Mouse (Mus musculus) neural tube, embryonic 12.5 days (tissue): ENCODE results near the gene Frmd5. TPM values are rescaled to one million over a fixed set of nuclear protein-coding genes. Genes with fewer than 3 reads are reported as not detected.

Source experiments
- ATAC-seq: fragments of 200-750 bp; cut with Nextera tagmentation; 2 replicates; pipeline ENCODE4 v1.8.0; 2017; ENCODE audit warnings: low read depth, mild to moderate bottlenecking, moderate TSS enrichment, moderate library complexity; ENCODE audit not compliant: low FRiP score
- H3K27ac ChIP-seq: fragments of 300-500 bp; sonication (generic); 2 replicates; pipeline ENCODE4 v1.5.1; 2016
- H3K27me3 ChIP-seq: fragments of 300-500 bp; sonication (generic); replicated peaks from 2 replicates; pipeline ENCODE4 v1.6.1; 2016; ENCODE audit warnings: mild to moderate bottlenecking
- H3K36me3 ChIP-seq: fragments of 300-500 bp; sonication (generic); 2 replicates; pipeline ENCODE4 v1.6.1; 2016; ENCODE audit warnings: mild to moderate bottlenecking
- H3K4me1 ChIP-seq: fragments of 300-500 bp; sonication (generic); 2 replicates; pipeline ENCODE4 v1.6.1; 2016
- H3K4me2 ChIP-seq: fragments of 300-500 bp; sonication (generic); replicated peaks from 2 replicates; pipeline ENCODE4 v1.6.1; 2016; ENCODE audit warnings: mild to moderate bottlenecking
- H3K4me3 ChIP-seq: fragments of 300-500 bp; sonication (generic); 2 replicates; pipeline ENCODE4 v1.5.1; 2016
- H3K9ac ChIP-seq: fragments of 300-500 bp; sonication (generic); 2 replicates; pipeline ENCODE4 v1.6.1; 2016; ENCODE audit warnings: mild to moderate bottlenecking
- H3K9me3 ChIP-seq: fragments of 300-500 bp; sonication (generic); 2 replicates; pipeline ENCODE4 v1.6.1; 2016; ENCODE audit warnings: mild to moderate bottlenecking
- WGBS: fragments of 180-500 bp; shearing (Covaris S2); methylation state at CpG from one replicate; pipeline ENCODE4 v1.1.7; 2016; 5-methylcytosine and 5-hydroxymethylcytosine counted together
- polyA plus RNA-seq: library from polyadenylated mRNA; unstranded; fragments of >200 nt; fragmentation: Nextera tagmentation; extraction: Ambion mirVana; gene quantifications from 2 replicates; pipeline ENCODE4 v1.2.1, GENCODE M21; 2016

Gene Frmd5
- polyA plus RNA-seq, 1 experiment from 2014 or later, result 29.7 TPM

GRCm38 (mm10) chr2:121809126-121809525, 2.2 kb upstream of the Frmd5 start:
- 88% methylated on average over 3 of the region's 3 CpGs for WGBS
- no peak overlapping the region for H3K27ac ChIP-seq
- ATAC-seq, result no peak
- H3K4me2 ChIP-seq, result no peak overlapping the region
- no peak overlapping the region for H3K4me3 ChIP-seq
- H3K9me3 ChIP-seq, result no peaks in the 10 kb centered on the region
- no peak overlapping the region for H3K9ac ChIP-seq
- H3K36me3 ChIP-seq, result no peaks in the 10 kb centered on the region
- H3K4me1 ChIP-seq, result peaks cover 13% of the 10 kb centered on the region
- 0 out of 2 replicates have a peak, but pooled peaks cover 2% of the 10 kb centered on the region for H3K27me3 ChIP-seq

- H3K9me3 ChIP-seq, result no peaks in the 10 kb centered on the region
- peaks cover 15% of the 10 kb centered on the region for H3K4me1 ChIP-seq
- ATAC-seq, result peak; percentile 83
- H3K4me2 ChIP-seq, result peak overlapping the region; percentile 82
- 0 out of 2 replicates have a peak, but pooled peaks cover 2% of the 10 kb centered on the region for H3K27me3 ChIP-seq
- H3K4me3 ChIP-seq, result peak overlapping the region; percentile 78
- under 1% methylated on average over 90 of the region's 90 CpGs for WGBS
- H3K9ac ChIP-seq, result peak overlapping the region; percentile 89
- H3K36me3 ChIP-seq, result no peaks in the 10 kb centered on the region
- H3K27ac ChIP-seq, result peak overlapping the region; percentile 81
These were observed 530 bp downstream of the Frmd5 start for GRCm38 (mm10) chr2:121806171-121806943.

GRCm38 (mm10) chr2:121799051-121799450, 7.8 kb downstream of the Frmd5 start:
- H3K4me1 ChIP-seq, result peaks cover 3% of the 10 kb centered on the region; the same call in 1 of the 2 replicates
- H3K27ac ChIP-seq, result no peak overlapping the region
- H3K9ac ChIP-seq, result no peak overlapping the region
- no peaks in the 10 kb centered on the region for H3K27me3 ChIP-seq
- no peaks in the 10 kb centered on the region for H3K9me3 ChIP-seq
- ATAC-seq, result no peak
- WGBS, result 81% methylated on average over 7 of the region's 7 CpGs
- no peak overlapping the region for H3K4me3 ChIP-seq
- no peak overlapping the region for H3K4me2 ChIP-seq
- no peaks in the 10 kb centered on the region; the same call in 1 of the 2 replicates for H3K36me3 ChIP-seq

GRCm38 (mm10) chr2:121795995-121796394, 10.9 kb downstream of the Frmd5 start:
- no peak for ATAC-seq
- Histone ChIP-seq H3K4me2 (no peak overlapping the region), H3K36me3 (no peaks in the 10 kb centered on the region; the same call in 1 of the 2 replicates), H3K4me3 (no peak overlapping the region), H3K9ac (no peak overlapping the region), H3K9me3 (no peaks in the 10 kb centered on the region), H3K27me3 (no peaks in the 10 kb centered on the region), H3K27ac (no peak overlapping the region), H3K4me1 (no peaks in the 10 kb centered on the region)
- 91% methylated on average over 6 of the region's 6 CpGs for WGBS

GRCm38 (mm10) chr2:121789777-121790176, 17.1 kb downstream of the Frmd5 start:
- Histone ChIP-seq H3K9ac (no peak overlapping the region), H3K36me3 (no peaks in the 10 kb centered on the region; the same call in 1 of the 2 replicates), H3K4me3 (no peak overlapping the region), H3K9me3 (no peaks in the 10 kb centered on the region), H3K27me3 (no peaks in the 10 kb centered on the region), H3K27ac (no peak overlapping the region), H3K4me1 (no peaks in the 10 kb centered on the region), H3K4me2 (no peak overlapping the region)
- no peak for ATAC-seq

GRCm38 (mm10) chr2:121788415-121788814, 18.5 kb downstream of the Frmd5 start:
- H3K27me3 ChIP-seq, result no peaks in the 10 kb centered on the region
- no peaks in the 10 kb centered on the region for H3K4me1 ChIP-seq
- no peaks in the 10 kb centered on the region; the same call in 1 of the 2 replicates for H3K36me3 ChIP-seq
- no peak overlapping the region for H3K4me3 ChIP-seq
- no peaks in the 10 kb centered on the region for H3K9me3 ChIP-seq
- no peak overlapping the region for H3K27ac ChIP-seq
- no peak for ATAC-seq
- H3K4me2 ChIP-seq, result no peak overlapping the region
- 81% methylated on average over 2 of the region's 2 CpGs for WGBS
- no peak overlapping the region for H3K9ac ChIP-seq

- no peaks in the 10 kb centered on the region for H3K4me1 ChIP-seq
- H3K4me3 ChIP-seq, result no peak overlapping the region
- H3K27me3 ChIP-seq, result no peaks in the 10 kb centered on the region
- WGBS, result 66% methylated on average over 13 of the region's 13 CpGs
- no peak overlapping the region for H3K9ac ChIP-seq
- no peaks in the 10 kb centered on the region; the same call in 1 of the 2 replicates for H3K36me3 ChIP-seq
- no peaks in the 10 kb centered on the region for H3K9me3 ChIP-seq
- H3K4me2 ChIP-seq, result no peak overlapping the region
- ATAC-seq, result no peak
- no peak overlapping the region for H3K27ac ChIP-seq
These were observed 19.1 kb downstream of the Frmd5 start for GRCm38 (mm10) chr2:121787767-121788166.

GRCm38 (mm10) chr2:121787271-121787670, 19.6 kb downstream of the Frmd5 start:
- 67% methylated on average over 7 of the region's 7 CpGs for WGBS
- no peak for ATAC-seq
- H3K9me3 ChIP-seq, result no peaks in the 10 kb centered on the region
- H3K27me3 ChIP-seq, result no peaks in the 10 kb centered on the region
- no peak overlapping the region for H3K4me3 ChIP-seq
- H3K4me1 ChIP-seq, result no peaks in the 10 kb centered on the region
- no peak overlapping the region for H3K27ac ChIP-seq
- H3K9ac ChIP-seq, result no peak overlapping the region
- H3K4me2 ChIP-seq, result no peak overlapping the region
- no peaks in the 10 kb centered on the region; the same call in 1 of the 2 replicates for H3K36me3 ChIP-seq

GRCm38 (mm10) chr2:121776219-121776618, 30.7 kb downstream of the Frmd5 start:
- H3K4me2 ChIP-seq, result no peak overlapping the region
- H3K36me3 ChIP-seq, result no peaks in the 10 kb centered on the region
- H3K4me1 ChIP-seq, result no peaks in the 10 kb centered on the region
- no peaks in the 10 kb centered on the region for H3K27me3 ChIP-seq
- no peak overlapping the region for H3K9ac ChIP-seq
- no peak for ATAC-seq
- whole genome bisulfite sequencing, result 87% methylated on average over 7 of the region's 7 CpGs
- no peak overlapping the region for H3K27ac ChIP-seq
- no peak overlapping the region for H3K4me3 ChIP-seq
- no peaks in the 10 kb centered on the region for H3K9me3 ChIP-seq

GRCm38 (mm10) chr2:121764851-121765250, 42.0 kb downstream of the Frmd5 start:
- Histone ChIP-seq H3K4me3 (no peak overlapping the region), H3K4me1 (no peaks in the 10 kb centered on the region), H3K27me3 (no peaks in the 10 kb centered on the region), H3K9me3 (no peaks in the 10 kb centered on the region), H3K36me3 (no peaks in the 10 kb centered on the region), H3K27ac (no peak overlapping the region), H3K4me2 (no peak overlapping the region), H3K9ac (no peak overlapping the region)
- 77% methylated on average over 5 of the region's 5 CpGs for WGBS
- ATAC-seq, result no peak

- no peaks in the 10 kb centered on the region for H3K9me3 ChIP-seq
- no peak overlapping the region for H3K27ac ChIP-seq
- no peak overlapping the region for H3K4me3 ChIP-seq
- no peaks in the 10 kb centered on the region for H3K27me3 ChIP-seq
- no peak overlapping the region for H3K4me2 ChIP-seq
- WGBS, result 90% methylated on average over 5 of the region's 5 CpGs
- no peaks in the 10 kb centered on the region for H3K36me3 ChIP-seq
- no peak for ATAC-seq
- H3K4me1 ChIP-seq, result no peaks in the 10 kb centered on the region
- H3K9ac ChIP-seq, result no peak overlapping the region
These were observed 45.0 kb downstream of the Frmd5 start for GRCm38 (mm10) chr2:121761861-121762260.

- 92% methylated on average over 11 of the region's 11 CpGs for WGBS
- no peaks in the 10 kb centered on the region for H3K9me3 ChIP-seq
- no peaks in the 10 kb centered on the region for H3K36me3 ChIP-seq
These were observed 45.5 kb downstream of the Frmd5 start for GRCm38 (mm10) chr2:121761281-121761795.

GRCm38 (mm10) chr2:121760646-121761045, 46.2 kb downstream of the Frmd5 start:
- Histone ChIP-seq H3K9me3 (no peaks in the 10 kb centered on the region), H3K27ac (no peak overlapping the region), H3K27me3 (no peaks in the 10 kb centered on the region), H3K9ac (no peak overlapping the region), H3K4me1 (no peaks in the 10 kb centered on the region), H3K4me2 (no peak overlapping the region), H3K36me3 (no peaks in the 10 kb centered on the region), H3K4me3 (no peak overlapping the region)
- WGBS, result 84% methylated on average over 9 of the region's 9 CpGs
- ATAC-seq, result no peak

More at GRCm38 (mm10) chr2:121761281-121761795, 45.5 kb downstream of the Frmd5 start:
- ATAC-seq, result no peak
- H3K4me3 ChIP-seq, result no peak overlapping the region
- H3K27ac ChIP-seq, result no peak overlapping the region
- no peaks in the 10 kb centered on the region for H3K4me1 ChIP-seq
- H3K27me3 ChIP-seq, result no peaks in the 10 kb centered on the region
- H3K9ac ChIP-seq, result no peak overlapping the region
- no peak overlapping the region for H3K4me2 ChIP-seq
